Mouse (Mus musculus): ENCODE measurements at regions not wholly inside any gene's neighbourhood (a gene's known extent, or its start where the extent isn't known, plus 50 kb on each side); places are given as distances from the start of the nearest gene placed in this dataset.

- Histone ChIP-seq H3K4me3 (ENCODE audit: low read depth, low read length) (no peak overlapping the region), H3K27me3 (ENCODE audit: control insufficient read depth, insufficient read depth, low read length) (no peaks in the 10 kb centered on the region; the same call in 1 of the 2 replicates), H3K36me3 (ENCODE audit: control insufficient read depth, insufficient read depth, low read length) (no peaks in the 10 kb centered on the region), H3K27ac (ENCODE audit: insufficient read depth, low read depth, low read length) (no peak overlapping the region), H3K4me1 (ENCODE audit: control insufficient read depth, insufficient read depth, insufficient read length, low read length) (no peaks in the 10 kb centered on the region)
- no peak for TF ChIP-seq CTCF (IDR thresholded peaks at IDR 0.05; ENCODE audit: extremely low read depth, insufficient read length, insufficient replicate concordance, low read depth, low read length)
- TF ChIP-seq POLR2A (IDR thresholded peaks at IDR 0.05; ENCODE audit: low read depth, low read length) = no peak
- WGBS = 88% methylated on average over 5 of the region's 5 CpGs
These were observed 82.0 kb upstream of the Slc35f3 start for GRCm38 (mm10) chr8:126216391-126216790.

DNA sequence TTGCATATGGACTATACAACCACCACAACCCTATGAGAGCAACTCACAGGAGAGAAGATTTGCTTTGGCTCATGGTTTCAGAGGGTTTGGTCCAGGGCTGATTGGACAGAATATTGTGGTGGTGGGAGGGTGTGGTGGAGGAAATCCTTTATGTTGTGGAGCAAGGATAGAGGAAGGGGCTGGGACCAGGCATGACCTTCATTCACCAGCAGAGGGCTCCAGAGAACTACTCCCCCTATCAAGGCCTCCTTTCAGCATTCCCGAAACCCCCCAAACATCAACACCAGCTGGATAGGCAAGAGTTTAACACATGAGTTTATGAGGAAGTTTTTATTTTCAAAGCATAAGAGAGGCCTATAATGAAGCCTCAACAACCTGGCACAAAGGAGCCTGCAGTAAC is 76.7 kb upstream of the Slc35f3 start:
- Histone ChIP-seq H3K4me1 (ENCODE audit: control insufficient read depth, insufficient read depth, insufficient read length, low read length) (no peaks in the 10 kb centered on the region), H3K4me3 (ENCODE audit: low read depth, low read length) (no peak overlapping the region), H3K27me3 (ENCODE audit: control insufficient read depth, insufficient read depth, low read length) (no peaks in the 10 kb centered on the region; the same call in 1 of the 2 replicates), H3K36me3 (ENCODE audit: control insufficient read depth, insufficient read depth, low read length) (no peaks in the 10 kb centered on the region), H3K27ac (ENCODE audit: insufficient read depth, low read depth, low read length) (no peak overlapping the region)
- TF ChIP-seq POLR2A (IDR thresholded peaks at IDR 0.05; ENCODE audit: low read depth, low read length) (no peak), CTCF (IDR thresholded peaks at IDR 0.05; ENCODE audit: extremely low read depth, insufficient read length, insufficient replicate concordance, low read depth, low read length) (peak; percentile 17; the same call in 1 of the 2 replicates)
- 47% methylated on average over 1 of the region's 1 CpGs for WGBS

- H3K4me1 ChIP-seq (ENCODE audit: control insufficient read depth, insufficient read depth, insufficient read length, low read length) = no peaks in the 10 kb centered on the region
- TF ChIP-seq CTCF (IDR thresholded peaks at IDR 0.05; ENCODE audit: extremely low read depth, insufficient read length, insufficient replicate concordance, low read depth, low read length) (no peak), POLR2A (IDR thresholded peaks at IDR 0.05; ENCODE audit: low read depth, low read length) (no peak)
- H3K27ac ChIP-seq (ENCODE audit: insufficient read depth, low read depth, low read length) = no peak overlapping the region
- no peaks in the 10 kb centered on the region for H3K27me3 ChIP-seq (ENCODE audit: control insufficient read depth, insufficient read depth, low read length)
- H3K36me3 ChIP-seq (ENCODE audit: control insufficient read depth, insufficient read depth, low read length) = no peaks in the 10 kb centered on the region
- 74% methylated on average over 1 of the region's 1 CpGs for WGBS
- no peak overlapping the region for H3K4me3 ChIP-seq (ENCODE audit: low read depth, low read length)
These were observed 66.6 kb upstream of the Slc35f3 start for GRCm38 (mm10) chr8:126231801-126232200.

GRCm38 (mm10) chr8:126232521-126232920 is 65.8 kb upstream of the Slc35f3 start:
- TF ChIP-seq POLR2A (IDR thresholded peaks at IDR 0.05; ENCODE audit: low read depth, low read length) (no peak), CTCF (IDR thresholded peaks at IDR 0.05; ENCODE audit: extremely low read depth, insufficient read length, insufficient replicate concordance, low read depth, low read length) (no peak)
- Histone ChIP-seq H3K27ac (ENCODE audit: insufficient read depth, low read depth, low read length) (no peak overlapping the region), H3K27me3 (ENCODE audit: control insufficient read depth, insufficient read depth, low read length) (no peaks in the 10 kb centered on the region), H3K4me3 (ENCODE audit: low read depth, low read length) (no peak overlapping the region), H3K36me3 (ENCODE audit: control insufficient read depth, insufficient read depth, low read length) (no peaks in the 10 kb centered on the region), H3K4me1 (ENCODE audit: control insufficient read depth, insufficient read depth, insufficient read length, low read length) (no peaks in the 10 kb centered on the region)
- WGBS = 45% methylated on average over 7 of the region's 7 CpGs

- H3K4me3 ChIP-seq (ENCODE audit: low read depth, low read length) = no peak overlapping the region
- TF ChIP-seq CTCF (IDR thresholded peaks at IDR 0.05; ENCODE audit: extremely low read depth, insufficient read length, insufficient replicate concordance, low read depth, low read length) = no peak; the same call in 1 of the 2 replicates
- no peak for TF ChIP-seq POLR2A (IDR thresholded peaks at IDR 0.05; ENCODE audit: low read depth, low read length)
- no peak overlapping the region for H3K27ac ChIP-seq (ENCODE audit: insufficient read depth, low read depth, low read length)
- no peaks in the 10 kb centered on the region for H3K4me1 ChIP-seq (ENCODE audit: control insufficient read depth, insufficient read depth, insufficient read length, low read length)
- no peaks in the 10 kb centered on the region for H3K27me3 ChIP-seq (ENCODE audit: control insufficient read depth, insufficient read depth, low read length)
- H3K36me3 ChIP-seq (ENCODE audit: control insufficient read depth, insufficient read depth, low read length) = no peaks in the 10 kb centered on the region
These were observed 58.7 kb upstream of the Slc35f3 start for GRCm38 (mm10) chr8:126239684-126240083.

- H3K4me3 ChIP-seq (ENCODE audit: low read depth, low read length) = no peak overlapping the region
- no peak overlapping the region for H3K27ac ChIP-seq (ENCODE audit: insufficient read depth, low read depth, low read length)
- no peaks in the 10 kb centered on the region for H3K27me3 ChIP-seq (ENCODE audit: control insufficient read depth, insufficient read depth, low read length)
- H3K4me1 ChIP-seq (ENCODE audit: control insufficient read depth, insufficient read depth, insufficient read length, low read length) = no peaks in the 10 kb centered on the region
- no peaks in the 10 kb centered on the region for H3K36me3 ChIP-seq (ENCODE audit: control insufficient read depth, insufficient read depth, low read length)
- TF ChIP-seq POLR2A (IDR thresholded peaks at IDR 0.05; ENCODE audit: low read depth, low read length) (no peak), CTCF (IDR thresholded peaks at IDR 0.05; ENCODE audit: extremely low read depth, insufficient read length, insufficient replicate concordance, low read depth, low read length) (no peak)
- whole genome bisulfite sequencing = 27% methylated on average over 4 of the region's 4 CpGs
These were observed 54.0 kb upstream of the Slc35f3 start for GRCm38 (mm10) chr8:126244321-126244720.
